Mouse (Mus musculus): ENCODE data around the gene C130032M10Rik. TPM values are rescaled to one million over a fixed set of nuclear protein-coding genes. Genes with fewer than 3 reads are reported as not detected.
"Not testable (repeated sequence)": the region's sequence is repeated elsewhere in the genome, so short reads cannot be mapped to it uniquely, and the experiment has no call there.

Gene C130032M10Rik
- polyA plus RNA-seq, 1 experiment from 2014 or later: 0.87 TPM

DNA sequence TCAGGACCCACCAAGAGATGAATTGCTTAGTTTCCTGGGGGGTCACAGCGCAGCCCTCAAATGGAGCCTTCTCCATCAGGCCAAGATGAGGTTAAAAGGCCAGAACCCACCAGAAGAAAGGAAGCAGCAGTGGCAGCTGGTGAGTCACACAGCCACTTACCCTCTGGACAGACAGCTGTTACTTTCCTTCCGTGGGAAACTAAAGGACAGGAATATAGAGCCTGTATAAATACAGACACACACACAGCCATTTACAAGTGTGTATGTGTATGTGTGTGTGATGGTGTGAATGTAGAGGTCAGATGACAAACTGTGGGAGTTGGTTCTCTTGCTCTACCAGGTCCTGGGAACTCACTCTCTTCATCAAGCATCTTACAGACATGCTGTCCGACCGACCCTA lies 8.9 kb upstream of the C130032M10Rik start:
- Histone ChIP-seq H3K9me3 (replicated peaks; ENCODE audit: control insufficient read depth, low read length) (peaks cover 2% of the 10 kb centered on the region; the same call in 1 of the 2 replicates), H3K27ac (ENCODE audit: low read length) (no peak overlapping the region), H3K4me3 (ENCODE audit: low read length) (no peak overlapping the region), H3K27me3 (ENCODE audit: control insufficient read depth, insufficient read depth, low read length) (no peaks in the 10 kb centered on the region), H3K4me1 (ENCODE audit: control insufficient read depth, insufficient read depth, low read length) (no peaks in the 10 kb centered on the region), H3K36me3 (ENCODE audit: control insufficient read depth, insufficient read depth) (no peaks in the 10 kb centered on the region), H3K4me2 (ENCODE audit: low read depth, low read length) (no peak overlapping the region), H3K9ac (ENCODE audit: low read length) (no peak overlapping the region)
- ATAC-seq (replicated peaks; ENCODE audit: extremely low read depth, insufficient read depth, low FRiP score): no peak
- 53% methylated on average over 4 of the region's 4 CpGs for WGBS

DNA sequence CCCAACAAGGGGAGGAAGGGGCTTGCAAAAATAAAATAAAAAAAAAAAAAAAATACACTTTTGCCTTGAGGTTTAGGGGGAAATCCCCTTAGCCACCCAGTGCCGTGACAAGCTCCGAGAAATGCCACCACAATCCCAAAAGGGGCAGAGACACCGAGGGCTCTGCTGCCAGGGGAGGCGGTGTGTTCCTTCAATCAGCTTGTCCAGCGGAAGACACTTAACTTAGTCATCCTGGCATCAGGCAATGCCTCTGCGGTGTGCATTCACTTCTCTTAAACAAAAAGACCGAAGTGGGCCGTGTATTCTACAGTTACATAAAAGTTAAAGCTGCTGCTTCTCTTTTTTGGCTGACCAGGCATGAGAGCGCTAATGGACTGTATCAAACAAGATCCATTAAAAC lies 8.1 kb upstream of the C130032M10Rik start:
- peaks cover 2% of the 10 kb centered on the region; the same call in 1 of the 2 replicates for H3K9me3 ChIP-seq (replicated peaks; ENCODE audit: control insufficient read depth, low read length)
- no peak overlapping the region for H3K4me3 ChIP-seq (ENCODE audit: low read length)
- H3K27ac ChIP-seq (ENCODE audit: low read length): no peak overlapping the region
- WGBS: 91% methylated on average over 9 of the region's 9 CpGs
- H3K4me1 ChIP-seq (ENCODE audit: control insufficient read depth, insufficient read depth, low read length): no peaks in the 10 kb centered on the region
- ATAC-seq (replicated peaks; ENCODE audit: extremely low read depth, insufficient read depth, low FRiP score): no peak
- no peaks in the 10 kb centered on the region for H3K36me3 ChIP-seq (ENCODE audit: control insufficient read depth, insufficient read depth)
- no peaks in the 10 kb centered on the region for H3K27me3 ChIP-seq (ENCODE audit: control insufficient read depth, insufficient read depth, low read length)
- no peak overlapping the region for H3K9ac ChIP-seq (ENCODE audit: low read length)
- H3K4me2 ChIP-seq (ENCODE audit: low read depth, low read length): no peak overlapping the region

GRCm38 (mm10) chr9:114509785-114510184 lies 5.7 kb upstream of the C130032M10Rik start:
- ATAC-seq (replicated peaks; ENCODE audit: extremely low read depth, insufficient read depth, low FRiP score): no peak
- H3K4me3 ChIP-seq (ENCODE audit: low read length): no peak overlapping the region
- H3K9ac ChIP-seq (ENCODE audit: low read length): no peak overlapping the region
- peaks cover 9% of the 10 kb centered on the region; the same call in 1 of the 2 replicates for H3K36me3 ChIP-seq (ENCODE audit: control insufficient read depth, insufficient read depth)
- no peak overlapping the region for H3K4me2 ChIP-seq (ENCODE audit: low read depth, low read length)
- H3K27me3 ChIP-seq (ENCODE audit: control insufficient read depth, insufficient read depth, low read length): no peaks in the 10 kb centered on the region
- H3K4me1 ChIP-seq (ENCODE audit: control insufficient read depth, insufficient read depth, low read length): no peaks in the 10 kb centered on the region
- H3K27ac ChIP-seq (ENCODE audit: low read length): no peak overlapping the region
- peaks cover 16% of the 10 kb centered on the region for H3K9me3 ChIP-seq (replicated peaks; ENCODE audit: control insufficient read depth, low read length)
- WGBS: 83% methylated on average over 9 of the region's 9 CpGs

DNA sequence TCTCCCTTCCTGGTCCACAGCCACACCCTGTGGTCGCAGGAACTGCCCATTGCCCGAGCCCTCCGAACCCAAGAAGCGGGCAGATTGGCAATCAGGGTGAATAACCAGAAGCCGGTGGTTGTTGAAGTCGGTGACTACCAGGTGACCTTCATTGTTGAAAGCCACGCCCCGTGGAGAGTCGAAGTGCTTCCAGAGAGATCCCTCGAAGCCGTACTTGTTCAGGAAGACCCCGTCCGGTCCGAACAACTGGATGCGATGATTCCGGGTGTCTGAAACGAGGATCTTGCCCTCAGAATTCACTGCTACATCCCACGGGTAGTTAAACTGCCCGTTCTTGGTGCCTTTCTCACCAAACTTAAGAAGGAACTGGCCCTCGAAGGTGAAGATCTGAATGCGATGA lies 2.7 kb upstream of the C130032M10Rik start:
- no peak for ATAC-seq (replicated peaks; ENCODE audit: extremely low read depth, insufficient read depth, low FRiP score)
- Histone ChIP-seq H3K36me3 (ENCODE audit: control insufficient read depth, insufficient read depth) (peaks cover 9% of the 10 kb centered on the region; the same call in 1 of the 2 replicates), H3K4me3 (ENCODE audit: low read length) (no peak overlapping the region), H3K27ac (ENCODE audit: low read length) (no peak overlapping the region), H3K4me2 (ENCODE audit: low read depth, low read length) (no peak overlapping the region), H3K9ac (ENCODE audit: low read length) (no peak overlapping the region), H3K27me3 (ENCODE audit: control insufficient read depth, insufficient read depth, low read length) (no peaks in the 10 kb centered on the region), H3K9me3 (replicated peaks; ENCODE audit: control insufficient read depth, low read length) (peaks cover 16% of the 10 kb centered on the region), H3K4me1 (ENCODE audit: control insufficient read depth, insufficient read depth, low read length) (peaks cover 5% of the 10 kb centered on the region)
- WGBS: 97% methylated on average over 21 of the region's 21 CpGs

GRCm38 (mm10) chr9:114517924-114518497 lies 2.5 kb downstream of the C130032M10Rik start:
- H3K4me3 ChIP-seq (ENCODE audit: low read length): no peak overlapping the region
- WGBS: 79% methylated on average over 13 of the region's 13 CpGs
- ATAC-seq (replicated peaks; ENCODE audit: extremely low read depth, insufficient read depth, low FRiP score): no peak
- H3K4me2 ChIP-seq (ENCODE audit: low read depth, low read length): no peak overlapping the region
- H3K36me3 ChIP-seq (ENCODE audit: control insufficient read depth, insufficient read depth): peaks cover 9% of the 10 kb centered on the region; the same call in 1 of the 2 replicates
- no peak overlapping the region for H3K27ac ChIP-seq (ENCODE audit: low read length)
- H3K27me3 ChIP-seq (ENCODE audit: control insufficient read depth, insufficient read depth, low read length): no peaks in the 10 kb centered on the region
- no peak overlapping the region for H3K9ac ChIP-seq (ENCODE audit: low read length)
- H3K4me1 ChIP-seq (ENCODE audit: control insufficient read depth, insufficient read depth, low read length): peaks cover 5% of the 10 kb centered on the region
- H3K9me3 ChIP-seq (replicated peaks; ENCODE audit: control insufficient read depth, low read length): peaks cover 8% of the 10 kb centered on the region

DNA sequence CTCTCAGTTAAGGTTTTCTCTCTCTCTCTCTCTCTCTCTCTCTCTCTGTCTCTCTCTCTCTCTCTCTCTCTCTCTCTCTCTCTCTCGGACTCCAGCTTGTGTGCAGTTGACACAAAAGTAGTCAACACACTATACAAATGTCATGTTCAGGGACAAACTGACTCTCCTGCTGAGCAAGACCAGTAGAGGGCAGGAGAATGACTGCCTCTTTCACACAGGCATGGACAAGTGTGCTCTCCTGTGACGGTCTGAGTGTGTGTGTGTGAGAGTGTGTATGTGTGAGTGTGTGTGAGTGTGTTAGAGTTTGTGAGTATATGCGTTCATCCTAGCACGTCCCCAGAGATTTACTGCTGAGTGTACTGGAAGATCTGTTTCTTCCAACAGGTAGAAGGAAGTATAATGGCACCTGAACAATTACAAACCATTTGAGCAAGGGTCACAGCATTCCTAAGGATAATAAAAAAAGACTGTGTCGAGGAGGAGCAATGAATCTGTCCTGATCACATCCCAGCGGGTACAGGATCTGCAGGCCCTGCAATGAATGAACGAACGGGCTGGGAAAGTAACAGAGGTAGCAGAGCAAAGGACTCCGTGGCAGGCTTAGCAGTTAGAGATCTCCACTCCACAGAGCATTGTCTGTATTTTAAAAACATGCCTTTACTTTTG lies 3.4 kb downstream of the C130032M10Rik start:
- Histone ChIP-seq H3K27me3 (ENCODE audit: control insufficient read depth, insufficient read depth, low read length) (no peaks in the 10 kb centered on the region), H3K4me2 (ENCODE audit: low read depth, low read length) (no peak overlapping the region)
- ATAC-seq (replicated peaks; ENCODE audit: extremely low read depth, insufficient read depth, low FRiP score): no peak

GRCm38 (mm10) chr9:114520529-114520928 lies 5.0 kb downstream of the C130032M10Rik start:
- H3K9ac ChIP-seq (ENCODE audit: low read length); H3K36me3 ChIP-seq (ENCODE audit: control insufficient read depth, insufficient read depth); H3K27me3 ChIP-seq (ENCODE audit: control insufficient read depth, insufficient read depth, low read length); H3K4me2 ChIP-seq (ENCODE audit: low read depth, low read length); H3K27ac ChIP-seq (ENCODE audit: low read length); ATAC-seq (replicated peaks; ENCODE audit: extremely low read depth, insufficient read depth, low FRiP score); H3K4me1 ChIP-seq (ENCODE audit: control insufficient read depth, insufficient read depth, low read length); H3K9me3 ChIP-seq (replicated peaks; ENCODE audit: control insufficient read depth, low read length); H3K4me3 ChIP-seq (ENCODE audit: low read length): not testable (repeated sequence)
- WGBS: 65% methylated on average over 4 of the region's 4 CpGs

More for the DNA sequence above, 3.4 kb downstream of the C130032M10Rik start:
- no peak overlapping the region for H3K27ac ChIP-seq (ENCODE audit: low read length)
- 65% methylated on average over 9 of the region's 9 CpGs for WGBS
- H3K9ac ChIP-seq (ENCODE audit: low read length): no peak overlapping the region
- H3K36me3 ChIP-seq (ENCODE audit: control insufficient read depth, insufficient read depth): 0 out of 2 replicates have a peak, but pooled peaks cover 2% of the 10 kb centered on the region
- no peak overlapping the region for H3K4me3 ChIP-seq (ENCODE audit: low read length)
- no peaks in the 10 kb centered on the region; the same call in 1 of the 2 replicates for H3K9me3 ChIP-seq (replicated peaks; ENCODE audit: control insufficient read depth, low read length)
- peaks cover 5% of the 10 kb centered on the region for H3K4me1 ChIP-seq (ENCODE audit: control insufficient read depth, insufficient read depth, low read length)

DNA sequence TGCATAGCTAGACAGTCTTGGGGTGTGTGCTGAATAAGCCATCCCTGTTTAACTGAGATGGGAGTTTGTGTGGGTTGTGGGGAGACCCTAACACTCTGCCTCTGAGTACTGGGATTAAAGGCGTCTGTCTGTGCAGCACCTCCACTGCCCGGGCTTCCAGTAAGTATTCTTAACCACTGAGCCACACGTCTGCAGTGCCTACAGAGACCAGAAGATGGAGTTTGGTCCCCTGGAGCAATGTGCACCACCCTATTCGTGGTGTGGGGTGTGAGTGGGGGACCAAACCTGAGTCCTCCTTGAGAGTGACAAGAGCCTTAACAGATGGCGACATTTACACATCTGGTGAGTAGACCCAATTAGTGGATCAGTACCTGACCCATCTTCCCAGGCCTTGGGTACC lies 6.5 kb downstream of the C130032M10Rik start:
- Histone ChIP-seq H3K4me3 (ENCODE audit: low read length) (no peak overlapping the region), H3K9me3 (replicated peaks; ENCODE audit: control insufficient read depth, low read length) (no peaks in the 10 kb centered on the region), H3K36me3 (ENCODE audit: control insufficient read depth, insufficient read depth) (no peaks in the 10 kb centered on the region), H3K27me3 (ENCODE audit: control insufficient read depth, insufficient read depth, low read length) (no peaks in the 10 kb centered on the region), H3K4me2 (ENCODE audit: low read depth, low read length) (no peak overlapping the region), H3K4me1 (ENCODE audit: control insufficient read depth, insufficient read depth, low read length) (peaks cover 12% of the 10 kb centered on the region), H3K9ac (ENCODE audit: low read length) (no peak overlapping the region), H3K27ac (ENCODE audit: low read length) (no peak overlapping the region)
- no peak for ATAC-seq (replicated peaks; ENCODE audit: extremely low read depth, insufficient read depth, low FRiP score)
- WGBS: 53% methylated on average over 5 of the region's 5 CpGs

- no peak overlapping the region for H3K9ac ChIP-seq (ENCODE audit: low read length)
- 84% methylated on average over 9 of the region's 9 CpGs for WGBS
- no peak overlapping the region for H3K4me3 ChIP-seq (ENCODE audit: low read length)
- H3K27me3 ChIP-seq (ENCODE audit: control insufficient read depth, insufficient read depth, low read length): no peaks in the 10 kb centered on the region
- H3K4me2 ChIP-seq (ENCODE audit: low read depth, low read length): no peak overlapping the region
- ATAC-seq (replicated peaks; ENCODE audit: extremely low read depth, insufficient read depth, low FRiP score): no peak
- H3K36me3 ChIP-seq (ENCODE audit: control insufficient read depth, insufficient read depth): no peaks in the 10 kb centered on the region
- H3K27ac ChIP-seq (ENCODE audit: low read length): no peak overlapping the region
- H3K9me3 ChIP-seq (replicated peaks; ENCODE audit: control insufficient read depth, low read length): no peaks in the 10 kb centered on the region
- H3K4me1 ChIP-seq (ENCODE audit: control insufficient read depth, insufficient read depth, low read length): peaks cover 14% of the 10 kb centered on the region
Observed at GRCm38 (mm10) chr9:114522501-114522900, 7.0 kb downstream of the C130032M10Rik start.

All from heart, embryonic 16.5 days (tissue).